Mouse (Mus musculus) CH12.LX (cell line): Measurements from ENCODE around the gene Cd40. TPM values are rescaled to one million over a fixed set of nuclear protein-coding genes. Genes with fewer than 3 reads are reported as not detected.

Source experiments
- DNase-seq: peaks from one replicate; pipeline ENCODE4 v3.0.0-alpha.2; 2013; ENCODE audit errors: extremely low read depth
- H3K27ac ChIP-seq: 2 replicates; pipeline ENCODE4 v1.5.1; 2012; ENCODE audit warnings: low read depth, mild to moderate bottlenecking, control low read depth, moderate library complexity; ENCODE audit not compliant: insufficient read depth
- H3K27me3 ChIP-seq: replicated peaks from 2 replicates; pipeline ENCODE3; 2012; ENCODE audit warnings: inconsistent platforms
- H3K36me3 ChIP-seq, 2 experiments: replicated peaks in 1 of 2; 2 replicates each; pipeline versions ENCODE3 to v1.6.1; 2012; ENCODE audit warnings: inconsistent platforms in 1 of 2, low read length in 1 of 2, mild to moderate bottlenecking in 1 of 2, mixed read lengths in 1 of 2, moderate library complexity in 1 of 2; ENCODE audit not compliant: control insufficient read depth in 1 of 2, insufficient read depth in 1 of 2
- H3K4me1 ChIP-seq, 2 experiments: 2 replicates each; pipeline ENCODE4 v1.6.1; 2012; ENCODE audit warnings: inconsistent platforms in 1 of 2, moderate library complexity in 1 of 2; ENCODE audit not compliant: insufficient read depth in 2 of 2, control insufficient read depth in 1 of 2
- H3K4me2 ChIP-seq: 2 replicates; pipeline ENCODE4 v1.6.1; 2012; ENCODE audit warnings: low read depth, mild to moderate bottlenecking, control low read depth; ENCODE audit not compliant: poor library complexity, insufficient read depth, severe bottlenecking
- H3K4me3 ChIP-seq, 3 experiments: fragments of 150-350 bp in 1 of 3; sonication (generic) in 1 of 3; replicated peaks in 1 of 3; 2 replicates each; pipeline versions ENCODE3 to v1.5.1; 2011 to 2012; ENCODE audit warnings: low read depth in 2 of 3, low read length in 2 of 3, mild to moderate bottlenecking in 2 of 3, moderate library complexity in 2 of 3, control low read depth in 1 of 3, improper control_type of control experiment in 1 of 3, inconsistent platforms in 1 of 3, mixed read lengths in 1 of 3; ENCODE audit not compliant: poor library complexity in 1 of 3
- H3K79me2 ChIP-seq: replicated peaks from 2 replicates; pipeline ENCODE4 v1.6.1; 2012; ENCODE audit warnings: mild to moderate bottlenecking, moderate library complexity; ENCODE audit not compliant: control insufficient read depth, poor library complexity, insufficient read depth, severe bottlenecking; ENCODE audit errors: extremely low read depth
- H3K9ac ChIP-seq: 2 replicates; pipeline ENCODE4 v1.6.1; 2012; ENCODE audit warnings: low read depth, mild to moderate bottlenecking, control low read depth, moderate library complexity; ENCODE audit not compliant: insufficient read depth
- H3K9me3 ChIP-seq: replicated peaks from 2 replicates; pipeline ENCODE3; 2012; ENCODE audit warnings: low read length, inconsistent platforms, mixed read lengths
- CTCF ChIP-seq, 2 experiments: IDR thresholded peaks in 1 of 2; conservative IDR thresholded peaks in 1 of 2; 2 replicates each; pipeline ENCODE4 v1.5.1; 2011 to 2012; ENCODE audit warnings: low read depth in 2 of 2, low read length in 2 of 2, improper control_type of control experiment in 1 of 2, inconsistent platforms in 1 of 2, mild to moderate bottlenecking in 1 of 2, moderate library complexity in 1 of 2
- GABPA ChIP-seq: IDR thresholded peaks from 2 replicates; pipeline ENCODE4 v1.6.1; 2012; ENCODE audit warnings: low read depth, low read length, improper control_type of control experiment, inconsistent platforms; ENCODE audit not compliant: insufficient replicate concordance
- HCFC1 ChIP-seq: IDR thresholded peaks from 2 replicates; pipeline ENCODE4 v1.6.1; 2012; ENCODE audit warnings: low read depth, mild to moderate bottlenecking, inconsistent platforms, low read length, improper control_type of control experiment
- IRF4 ChIP-seq: IDR thresholded peaks from 2 replicates; pipeline ENCODE4 v1.6.1; 2014; ENCODE audit warnings: low read depth, mild to moderate bottlenecking, inconsistent platforms, low read length, improper control_type of control experiment
- JUN ChIP-seq: IDR thresholded peaks from 2 replicates; pipeline ENCODE4 v1.6.1; 2011; ENCODE audit warnings: low read depth, mild to moderate bottlenecking, low read length, improper control_type of control experiment, moderate library complexity; ENCODE audit not compliant: insufficient read depth
- KAT2A ChIP-seq: IDR thresholded peaks from 2 replicates; pipeline ENCODE4 v1.6.1; 2012; ENCODE audit warnings: low read length, improper control_type of control experiment, inconsistent platforms; ENCODE audit not compliant: insufficient replicate concordance
- MXI1 ChIP-seq: IDR thresholded peaks from 2 replicates; pipeline ENCODE4 v1.6.1; 2011; ENCODE audit warnings: mild to moderate bottlenecking, low read depth, low read length, improper control_type of control experiment
- SIN3A ChIP-seq: IDR thresholded peaks from 2 replicates; pipeline ENCODE4 v1.6.1; 2012; ENCODE audit warnings: low read length, improper control_type of control experiment, inconsistent platforms
- SMC3 ChIP-seq: IDR thresholded peaks from 2 replicates; pipeline ENCODE4 v1.6.1; 2011; ENCODE audit warnings: low read depth, low read length, improper control_type of control experiment
- UBTF ChIP-seq: IDR thresholded peaks from 2 replicates; pipeline ENCODE4 v1.6.1; 2012; ENCODE audit warnings: low read depth, mild to moderate bottlenecking, inconsistent platforms, low read length, improper control_type of control experiment, moderate library complexity
- USF2 ChIP-seq: conservative IDR thresholded peaks from 2 replicates; pipeline ENCODE4 v1.6.1; 2011; ENCODE audit warnings: low read depth, low read length, improper control_type of control experiment
- dilution Hi-C: fragments of 300-500 bp; cut with MboI; formaldehyde crosslinking; loops from 2 replicates; pipeline ENCODE4 v1.14.3; 2020; ENCODE audit warnings: low sequenced_read_pairs; ENCODE audit not compliant: extremely low pct_unique_long_range_greater_than_20kb, extremely low pct_ligation_motif_present
- in situ Hi-C: fragments of 300-500 bp; cut with MboI; formaldehyde crosslinking; loops from 3 replicates; pipeline ENCODE4 v1.14.3; 2019; ENCODE audit warnings: low sequenced_read_pairs, low pct_ligation_motif_present, low pct_unique_long_range_greater_than_20kb, mixed read lengths
- polyA plus RNA-seq: library from polyadenylated mRNA; unstranded; fragments of >175 nt; gene quantifications from 2 replicates; pipeline ENCODE4 v1.2.1, GENCODE M21; 2012; ENCODE audit warnings: low read depth; ENCODE audit not compliant: insufficient read length
- total RNA-seq, 2 experiments: library from RNA; depleted of rRNA; stranded (reverse); fragments of 300-350 nt in 1 of 2; fragments of >200 nt in 1 of 2; gene quantifications; 2 replicates each; pipeline ENCODE4 v1.2.3; 2012 to 2014

Gene Cd40
- total and polyA plus RNA-seq, 3 experiments = 146 to 223 (median 147) TPM

GRCm38 (mm10) chr2:165112149-165112548, 56.7 kb downstream of the Cd40 start:
- in situ Hi-C loops (no loop called here), dilution Hi-C loops (no loop called here)
- Histone ChIP-seq H3K4me2 (no peak overlapping the region), H3K27me3 (peaks cover 89% of the 10 kb centered on the region), H3K4me1 (peaks cover 5 to 9% of the 10 kb centered on the region in 2 experiments), H3K9ac (no peak overlapping the region), H3K79me2 (no peaks in the 10 kb centered on the region), H3K9me3 (peaks cover 4% of the 10 kb centered on the region), H3K4me3 (no peak overlapping the region), H3K36me3 (no peaks in the 10 kb centered on the region), H3K27ac (no peak overlapping the region)
- no peak for DNase-seq
- peak; percentile 30 for TF ChIP-seq SMC3
- no peak for TF ChIP-seq SIN3A
- TF ChIP-seq CTCF (conservative IDR thresholded peaks at IDR 0.05 in 1 of 2, IDR thresholded peaks at IDR 0.05 in 1 of 2; ENCODE audit: low read depth in 2 of 2, low read length in 2 of 2) = peak in 1 of 2 experiments; percentile 44; a peak in 2 of 4 replicates

- H3K4me3 ChIP-seq = no peak overlapping the region
- H3K27me3 ChIP-seq = peaks cover 92% of the 10 kb centered on the region
- H3K9me3 ChIP-seq = peaks cover 4% of the 10 kb centered on the region
- peaks cover 5 to 9% of the 10 kb centered on the region in 2 experiments for H3K4me1 ChIP-seq
- H3K27ac ChIP-seq = no peak overlapping the region
- H3K79me2 ChIP-seq = no peaks in the 10 kb centered on the region
- no peaks in the 10 kb centered on the region for H3K36me3 ChIP-seq
- dilution Hi-C loops = no loop called here
- in situ Hi-C loops = no loop called here
- no peak overlapping the region for H3K4me2 ChIP-seq
- TF ChIP-seq GABPA = no peak
- TF ChIP-seq USF2 = no peak
- H3K9ac ChIP-seq = no peak overlapping the region
- peak; percentile 18 for DNase-seq
Measured at GRCm38 (mm10) chr2:165113733-165114132, 58.3 kb downstream of the Cd40 start.

- H3K4me2 ChIP-seq = no peak overlapping the region
- H3K27ac ChIP-seq = no peak overlapping the region
- in situ Hi-C loops = no loop called here
- H3K79me2 ChIP-seq = no peaks in the 10 kb centered on the region
- peaks cover 96% of the 10 kb centered on the region for H3K27me3 ChIP-seq
- no peak for TF ChIP-seq HCFC1
- no peak for TF ChIP-seq KAT2A
- no peak for TF ChIP-seq UBTF
- no peak for TF ChIP-seq GABPA
- no peak for TF ChIP-seq JUN
- TF ChIP-seq MXI1 = no peak
- no peak for TF ChIP-seq IRF4
- DNase-seq = no peak
- H3K36me3 ChIP-seq = no peaks in the 10 kb centered on the region
- dilution Hi-C loops = no loop called here
- no peaks in the 10 kb centered on the region for H3K9me3 ChIP-seq
- no peak overlapping the region for H3K4me3 ChIP-seq
- H3K4me1 ChIP-seq = no peaks in the 10 kb centered on the region
- no peak overlapping the region for H3K9ac ChIP-seq
Measured at GRCm38 (mm10) chr2:165120765-165121164, 65.3 kb downstream of the Cd40 start.
